Mouse (Mus musculus) ES-CJ7 (cell line): ENCODE measurements around the gene Mafg.
"Not testable (repeated sequence)": the region's sequence is repeated elsewhere in the genome, so short reads cannot be mapped to it uniquely, and the experiment has no call there.

Experiments
- DNase-seq: peaks from one replicate; pipeline ENCODE4 v3.0.0; 2011; ENCODE audit warnings: low read depth, low spot score

Mafg gene

DNA sequence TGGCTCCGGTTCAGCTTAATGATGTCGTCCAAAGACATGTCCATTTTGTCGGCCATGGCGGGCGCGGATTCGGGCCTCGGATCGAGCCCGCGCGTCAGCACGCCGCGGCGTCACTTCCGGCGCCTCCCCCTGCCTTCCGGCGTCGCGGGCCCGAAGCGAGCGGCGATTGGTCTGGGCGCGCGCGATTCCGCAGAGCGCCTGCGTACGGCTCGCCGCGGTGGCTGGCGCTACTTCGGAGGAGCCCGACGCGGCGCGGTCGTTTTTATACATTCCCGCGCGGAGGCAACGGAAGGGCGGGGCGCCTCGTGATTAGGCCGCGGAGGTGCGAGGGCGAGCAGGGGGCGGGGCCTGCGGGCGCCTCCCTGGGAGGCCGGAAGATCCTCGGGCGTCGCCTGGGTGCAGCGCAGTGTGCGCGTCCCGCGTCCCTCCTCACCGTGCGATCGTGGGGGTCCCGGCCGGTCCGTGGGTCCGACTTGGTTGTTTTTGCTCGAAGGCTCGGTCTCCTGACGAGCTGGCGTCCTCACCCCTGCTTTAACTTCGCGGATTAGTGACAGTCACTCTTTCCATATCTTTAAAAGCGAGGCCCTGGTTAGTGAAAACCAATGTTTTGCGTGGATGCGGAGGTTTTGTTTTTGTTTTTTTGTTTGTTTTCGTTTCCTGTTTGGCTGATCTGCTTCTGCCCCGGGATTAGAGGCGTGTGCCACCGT is 35.0 kb downstream of the Mafg start, which contains the start of the genes Alyref and Anapc11:
Alyref (minus strand) TSS at position 83 of the 707 bp plus-strand sequence.
Anapc11 (plus strand) TSS at position 139 of the 707 bp plus-strand sequence.
- peak; percentile 95 for DNase-seq

DNA sequence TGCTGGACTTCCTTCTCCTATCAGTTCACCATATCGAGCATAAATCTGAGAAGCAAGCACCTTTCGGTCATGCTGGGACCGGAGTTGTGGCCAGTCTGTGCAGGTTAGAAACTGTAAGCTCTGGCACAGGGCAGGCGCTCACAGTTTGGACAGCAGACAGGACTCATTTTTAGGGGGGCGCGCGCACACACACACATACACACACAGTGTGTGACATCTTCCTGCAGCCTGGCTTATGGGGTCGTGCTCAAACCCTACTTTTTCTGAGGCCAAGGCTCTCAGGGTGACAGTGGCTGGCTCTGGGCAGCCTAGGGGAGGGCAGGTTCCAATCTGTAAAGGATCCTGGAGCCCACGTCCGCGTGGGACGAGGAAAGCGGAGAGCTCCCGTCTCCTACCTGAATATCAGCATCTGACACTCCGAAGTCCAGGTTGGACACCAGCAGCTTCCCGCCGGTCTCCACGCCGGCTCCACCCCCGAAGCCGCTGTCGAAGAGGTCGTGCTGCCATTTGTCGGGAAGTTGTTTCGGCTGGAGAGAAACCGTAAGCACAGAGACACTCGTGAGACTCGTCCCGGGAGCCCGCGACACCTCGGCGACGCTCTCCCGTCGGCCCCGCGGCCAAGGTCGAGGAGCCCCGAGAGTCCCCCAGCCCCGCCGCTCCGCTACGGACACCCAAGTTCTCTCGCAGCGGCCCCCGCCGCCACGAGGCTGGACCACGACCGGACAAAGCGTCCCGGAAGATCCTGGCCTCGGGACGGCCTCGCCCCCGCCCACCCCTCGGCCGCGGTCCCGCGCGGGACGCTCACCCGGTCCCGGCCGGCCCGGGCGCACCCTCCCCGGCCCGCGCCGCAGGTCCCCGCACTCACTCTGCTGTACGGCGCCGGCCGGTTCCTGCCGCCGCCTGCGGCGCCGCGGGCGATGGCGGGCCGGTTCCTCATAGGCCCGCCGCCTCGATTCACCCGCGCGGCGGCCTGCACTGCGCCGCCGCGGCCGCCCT is 35.9 kb downstream of the Mafg start:
- no peak for DNase-seq

DNA sequence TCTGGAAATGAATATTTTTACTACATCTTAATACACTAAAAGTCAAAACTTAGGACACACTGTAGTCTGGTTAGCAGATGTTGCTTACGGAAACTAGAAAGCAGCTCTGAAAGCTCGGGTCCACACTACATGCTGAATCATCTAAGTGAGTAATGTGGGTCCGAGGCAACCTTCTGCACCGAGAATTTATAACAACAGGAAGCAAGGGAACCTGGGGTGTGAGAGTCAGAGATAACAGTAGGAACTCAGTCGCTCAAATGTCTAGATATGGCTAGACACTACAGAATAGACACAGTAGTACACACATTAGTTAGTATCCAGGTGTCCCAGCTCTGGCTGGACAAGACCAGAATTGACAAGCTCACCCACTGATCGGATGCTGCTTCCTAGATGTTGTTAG is 44.9 kb downstream of the Mafg start:
- DNase-seq: no peak

GRCm38 (mm10) chr11:120583937-120584336 is 49.5 kb downstream of the Mafg start:
- peak; percentile 57 for DNase-seq

DNA sequence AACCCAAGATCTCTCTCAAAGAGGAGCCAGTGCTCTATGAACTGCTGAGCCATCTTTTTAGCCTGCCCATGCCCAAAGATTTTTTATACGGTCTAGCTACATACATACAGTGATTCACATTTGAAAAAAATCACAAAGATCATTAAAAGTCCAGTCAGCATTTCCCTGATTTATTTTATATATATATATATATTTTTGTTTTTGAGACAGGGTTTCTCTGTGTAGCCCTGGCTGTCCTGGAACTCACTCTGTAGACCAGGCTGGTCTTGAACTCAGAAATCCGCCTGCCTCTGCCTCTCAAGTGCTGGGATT is 50.5 kb downstream of the Mafg start:
- not testable (repeated sequence) for DNase-seq

DNA sequence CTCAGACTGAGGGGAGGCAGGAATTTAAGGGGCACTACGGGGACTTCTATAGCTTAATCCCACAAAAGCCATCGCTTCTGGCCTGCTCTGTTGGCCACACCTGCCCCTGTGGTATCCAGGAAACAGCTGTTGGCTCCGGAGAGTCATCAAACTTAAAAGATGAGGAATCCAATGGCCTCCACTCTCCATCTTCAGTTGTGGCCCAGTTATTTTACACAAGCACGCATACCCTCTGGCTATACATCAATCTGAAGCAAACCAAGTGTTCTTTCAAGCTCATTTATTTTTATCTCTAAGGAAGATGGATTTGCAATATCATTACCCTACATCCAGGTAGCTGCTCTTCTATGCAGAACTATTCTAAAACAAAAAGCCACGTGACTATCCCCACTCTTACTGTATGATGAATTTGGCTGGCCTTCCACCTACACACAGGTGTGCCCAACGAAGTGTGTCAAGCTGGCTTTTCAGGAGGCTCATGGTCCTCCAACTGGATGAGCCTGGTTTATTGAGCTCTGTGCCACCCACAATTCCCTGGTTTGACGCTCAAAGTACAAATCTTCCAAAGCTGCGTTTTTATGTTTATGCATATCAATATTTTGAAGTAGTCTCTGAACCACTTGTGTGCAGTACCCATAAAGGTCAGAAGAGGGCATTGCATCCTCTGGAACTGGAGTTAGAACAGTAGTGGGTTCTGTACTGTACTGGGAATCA is 51.0 kb downstream of the Mafg start:
- peak; percentile 74 for DNase-seq

- DNase-seq: peak; percentile 86
Observed at GRCm38 (mm10) chr11:120581490-120582267, 51.7 kb downstream of the Mafg start, which contains the start of gene Arhgdia. Gene Arhgdia, minus strand, starts transcription at chr11:120581624.

GRCm38 (mm10) chr11:120580871-120581331 is 52.5 kb downstream of the Mafg start:
- no peak for DNase-seq

DNA sequence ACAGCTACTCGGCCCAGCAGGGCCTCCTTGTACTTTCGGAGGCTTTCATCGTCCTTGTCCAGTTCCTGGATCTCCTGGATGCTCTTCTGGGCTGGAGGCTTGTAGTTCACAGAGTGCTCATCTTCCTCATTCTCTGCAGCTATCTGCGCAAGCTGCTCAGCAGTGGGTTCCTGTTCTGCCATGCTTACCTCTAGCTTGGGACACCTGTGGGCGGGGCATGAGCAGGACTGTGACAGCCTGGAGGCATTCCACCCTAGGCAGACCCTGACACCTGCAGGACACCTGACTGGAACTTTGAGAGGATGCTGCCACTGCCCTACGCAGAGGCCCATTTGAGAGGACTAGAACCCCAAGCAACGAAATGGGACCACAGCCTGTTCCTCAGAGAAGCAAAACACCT is 53.2 kb downstream of the Mafg start:
- no peak for DNase-seq

GRCm38 (mm10) chr11:120579316-120580107 is 53.9 kb downstream of the Mafg start:
- DNase-seq: peak; percentile 81

DNA sequence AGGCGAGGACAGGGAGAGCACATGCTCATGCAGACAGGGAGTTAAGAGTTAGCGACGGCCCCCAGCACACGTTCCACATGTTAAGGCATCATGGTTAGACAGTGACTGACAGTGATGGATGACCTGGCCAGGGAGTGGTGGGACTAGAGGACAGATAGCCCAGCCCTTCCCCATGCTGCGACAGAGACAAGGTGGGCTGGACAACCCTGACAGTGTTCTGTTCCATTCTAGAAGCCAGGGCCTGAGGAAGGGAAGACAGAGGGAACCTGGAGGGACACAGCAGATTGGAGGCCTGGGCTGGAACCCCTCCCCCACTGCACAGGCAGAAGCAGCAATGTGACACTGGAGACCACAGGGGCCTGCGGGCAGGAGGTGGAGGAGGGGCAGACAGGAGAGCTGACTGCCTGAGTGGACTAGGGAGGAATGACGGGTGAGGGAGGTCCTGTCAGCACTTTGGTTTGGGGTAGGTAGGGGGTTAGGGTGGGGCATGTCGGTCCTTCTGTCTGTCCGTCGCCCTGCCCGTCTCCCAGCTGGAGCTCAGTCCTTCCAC is 54.6 kb downstream of the Mafg start:
- DNase-seq: no peak

DNA sequence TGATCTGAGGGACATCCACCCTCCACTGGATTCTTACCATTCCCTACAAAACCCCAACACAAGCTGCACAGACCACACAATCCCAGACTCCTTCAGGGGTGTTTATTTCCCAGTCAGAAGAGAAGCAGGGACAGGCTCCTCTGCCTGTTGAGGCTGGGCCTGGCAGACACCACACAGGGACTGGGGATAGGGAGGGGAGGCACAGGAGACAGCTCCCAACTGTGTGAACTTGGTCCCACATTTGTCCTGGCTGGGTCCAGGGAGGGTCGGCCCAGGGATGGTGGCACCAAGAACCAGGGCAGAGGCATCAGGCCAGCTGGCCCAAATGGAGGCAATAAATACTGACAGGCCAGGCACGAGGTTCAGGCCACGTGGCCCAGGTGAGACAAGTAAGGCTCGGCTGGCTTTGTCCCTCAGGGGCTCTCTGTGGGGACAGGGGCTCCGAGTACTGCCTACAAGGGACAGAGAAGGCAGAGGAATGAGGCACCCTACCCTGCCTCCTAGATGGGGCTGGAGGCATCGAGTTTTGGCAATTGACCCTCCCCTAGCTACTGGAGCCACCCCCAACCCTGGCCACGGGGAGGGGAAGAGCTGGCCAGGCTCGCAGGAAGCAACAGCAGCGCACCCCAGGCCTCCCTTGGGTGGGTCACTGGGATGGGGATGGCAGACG is 55.2 kb downstream of the Mafg start:
- DNase-seq: no peak

DNA sequence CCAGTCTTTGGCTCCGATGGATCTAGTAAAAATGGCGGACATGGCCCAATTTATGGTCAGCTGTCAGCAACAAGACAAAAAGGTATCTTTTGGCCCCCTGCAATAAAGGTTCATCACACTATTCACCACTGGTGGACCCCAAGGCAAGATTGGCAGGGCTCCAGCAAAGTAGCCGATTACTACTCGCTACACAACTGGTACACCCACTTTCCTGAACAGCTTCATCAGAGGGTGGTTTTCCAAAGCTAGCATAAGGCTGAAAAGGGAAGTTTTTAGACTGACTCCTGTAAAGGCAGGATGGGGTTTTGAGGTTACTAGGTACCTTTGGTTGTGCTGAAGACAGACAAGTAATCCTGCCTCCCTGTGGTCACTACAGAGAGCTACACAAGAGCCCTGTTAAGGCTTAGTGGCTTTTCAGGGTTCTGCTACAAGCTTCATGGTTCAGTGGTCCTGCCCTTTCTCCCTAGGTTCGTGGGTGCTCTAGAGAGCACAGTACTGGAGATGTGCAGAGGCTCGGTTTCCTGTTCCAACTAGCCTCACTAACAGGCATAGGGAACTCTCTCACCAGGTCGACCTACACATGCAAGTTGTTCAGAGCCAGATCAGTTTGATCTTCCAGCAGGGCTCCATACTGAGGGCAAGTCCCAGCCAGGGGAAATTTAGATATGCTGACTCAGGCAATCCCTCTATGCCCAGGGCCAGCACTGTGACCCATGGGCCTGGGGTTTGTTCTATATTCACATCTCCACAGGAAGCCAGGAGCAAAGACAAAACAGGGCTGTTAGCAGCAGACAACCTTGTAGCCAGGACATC is 56.0 kb downstream of the Mafg start:
- peak; percentile 78 for DNase-seq

- no peak for DNase-seq
Observed at GRCm38 (mm10) chr11:120576365-120576981, 56.9 kb downstream of the Mafg start.

DNA sequence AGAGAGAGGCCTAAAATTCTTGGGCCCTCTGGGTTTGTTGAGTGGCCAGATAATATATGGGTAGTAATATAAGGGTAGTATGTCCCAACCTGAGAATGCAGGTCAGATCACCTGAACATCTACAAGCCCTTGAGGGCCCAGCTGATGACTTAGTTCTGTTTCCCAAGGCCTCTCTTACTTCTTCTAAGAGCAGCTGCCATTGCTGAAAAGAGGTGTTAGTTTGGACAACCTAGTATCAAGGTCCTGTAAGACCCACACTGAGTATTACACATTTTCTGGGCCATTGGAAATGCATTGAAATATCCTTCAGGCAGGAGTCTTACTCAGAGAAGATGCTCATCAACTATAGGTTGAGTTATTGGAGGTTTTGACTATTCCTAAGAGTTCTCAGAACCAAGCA is 57.5 kb downstream of the Mafg start:
- DNase-seq: no peak
